Mouse (Mus musculus): ENCODE measurements around the gene Vegfa. TPM values are rescaled to one million over a fixed set of nuclear protein-coding genes. Genes with fewer than 3 reads are reported as not detected.

The Vegfa gene
- polyA plus RNA-seq, 1 experiment from 2014 or later, result 6.2 TPM

- Histone ChIP-seq H3K27ac (no peak overlapping the region), H3K4me1 (replicated peaks) (no peaks in the 10 kb centered on the region), H3K4me3 (replicated peaks) (no peak overlapping the region), H3K4me2 (no peak overlapping the region), H3K9me3 (no peaks in the 10 kb centered on the region), H3K27me3 (no peaks in the 10 kb centered on the region), H3K9ac (replicated peaks) (no peak overlapping the region), H3K36me3 (peaks cover 58% of the 10 kb centered on the region)
- 88% methylated on average over 6 of the region's 6 CpGs for WGBS
- no peak for ATAC-seq (ENCODE audit: insufficient number of reproducible peaks, insufficient read depth, low FRiP score, low TSS enrichment, low read depth)
These were observed 16.2 kb downstream of the Vegfa start for GRCm38 (mm10) chr17:46015967-46016366.

DNA sequence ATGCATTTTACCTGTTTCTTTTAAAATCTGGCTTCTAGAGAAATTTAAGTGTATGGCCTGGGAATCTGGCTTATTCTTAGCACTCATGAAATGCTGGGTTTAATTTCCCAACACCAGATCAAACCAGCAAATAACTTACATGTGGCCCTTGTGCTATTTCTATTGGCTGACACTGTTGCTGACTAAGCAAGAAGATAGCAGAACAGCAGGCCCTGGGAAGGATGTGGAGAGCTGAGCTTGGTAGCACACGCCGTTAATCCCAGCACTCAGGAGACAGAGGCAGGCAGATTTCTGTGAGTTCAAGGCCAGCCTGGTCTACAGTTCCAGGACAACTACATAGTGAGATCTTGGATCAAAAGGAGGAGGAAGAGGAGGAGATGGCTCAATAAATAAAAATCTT lies 17.2 kb downstream of the Vegfa start:
- Histone ChIP-seq H3K9me3 (no peaks in the 10 kb centered on the region), H3K4me3 (replicated peaks) (no peak overlapping the region), H3K4me1 (replicated peaks) (no peaks in the 10 kb centered on the region), H3K9ac (replicated peaks) (no peak overlapping the region), H3K36me3 (peaks cover 48% of the 10 kb centered on the region), H3K27ac (no peak overlapping the region), H3K27me3 (no peaks in the 10 kb centered on the region), H3K4me2 (no peak overlapping the region)
- no peak for ATAC-seq (ENCODE audit: insufficient number of reproducible peaks, insufficient read depth, low FRiP score, low TSS enrichment, low read depth)
- WGBS, result 95% methylated on average over 2 of the region's 2 CpGs

GRCm38 (mm10) chr17:46013549-46013948 lies 18.6 kb downstream of the Vegfa start:
- no peak for ATAC-seq (ENCODE audit: insufficient number of reproducible peaks, insufficient read depth, low FRiP score, low TSS enrichment, low read depth)
- WGBS, result 89% methylated on average over 15 of the region's 15 CpGs
- Histone ChIP-seq H3K9me3 (no peaks in the 10 kb centered on the region), H3K4me3 (replicated peaks) (no peak overlapping the region), H3K4me1 (replicated peaks) (no peaks in the 10 kb centered on the region), H3K4me2 (no peak overlapping the region), H3K27ac (no peak overlapping the region), H3K27me3 (0 out of 2 replicates have a peak, but pooled peaks cover 3% of the 10 kb centered on the region), H3K9ac (replicated peaks) (no peak overlapping the region), H3K36me3 (peaks cover 34% of the 10 kb centered on the region)

DNA sequence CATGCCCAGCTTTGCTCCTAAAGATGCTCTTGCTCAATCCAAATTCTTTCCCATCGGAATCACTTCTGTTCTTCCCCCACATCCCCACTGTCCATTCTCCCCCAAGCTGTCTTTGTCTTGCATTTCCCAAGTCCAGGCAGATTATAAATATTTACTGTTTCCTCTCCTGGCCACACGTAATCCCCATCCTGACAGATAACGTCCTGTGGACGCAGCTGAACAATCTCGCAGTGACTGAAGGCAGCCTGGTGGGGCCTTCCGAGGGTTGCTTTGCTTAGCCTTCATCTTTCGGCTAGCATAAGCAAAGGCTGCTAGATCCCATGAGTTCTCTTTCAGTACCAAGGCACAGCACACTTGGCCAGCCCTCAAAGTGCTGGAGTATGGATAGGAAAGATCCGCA lies 20.0 kb downstream of the Vegfa start:
- WGBS, result 74% methylated on average over 8 of the region's 8 CpGs
- Histone ChIP-seq H3K4me2 (no peak overlapping the region), H3K9ac (replicated peaks) (no peak overlapping the region), H3K9me3 (no peaks in the 10 kb centered on the region), H3K36me3 (peaks cover 21% of the 10 kb centered on the region), H3K4me1 (replicated peaks) (no peaks in the 10 kb centered on the region), H3K27me3 (0 out of 2 replicates have a peak, but pooled peaks cover 3% of the 10 kb centered on the region), H3K4me3 (replicated peaks) (no peak overlapping the region), H3K27ac (no peak overlapping the region)
- no peak for ATAC-seq (ENCODE audit: insufficient number of reproducible peaks, insufficient read depth, low FRiP score, low TSS enrichment, low read depth)

GRCm38 (mm10) chr17:46010462-46010861 lies 21.7 kb downstream of the Vegfa start:
- no peak overlapping the region for H3K9ac ChIP-seq (replicated peaks)
- WGBS, result 89% methylated on average over 6 of the region's 6 CpGs
- H3K27me3 ChIP-seq, result 0 out of 2 replicates have a peak, but pooled peaks cover 3% of the 10 kb centered on the region
- no peak overlapping the region for H3K27ac ChIP-seq
- H3K36me3 ChIP-seq, result peaks cover 7% of the 10 kb centered on the region
- no peaks in the 10 kb centered on the region for H3K9me3 ChIP-seq
- no peak overlapping the region for H3K4me3 ChIP-seq (replicated peaks)
- no peak overlapping the region for H3K4me2 ChIP-seq
- no peak for ATAC-seq (ENCODE audit: insufficient number of reproducible peaks, insufficient read depth, low FRiP score, low TSS enrichment, low read depth)
- no peaks in the 10 kb centered on the region for H3K4me1 ChIP-seq (replicated peaks)

DNA sequence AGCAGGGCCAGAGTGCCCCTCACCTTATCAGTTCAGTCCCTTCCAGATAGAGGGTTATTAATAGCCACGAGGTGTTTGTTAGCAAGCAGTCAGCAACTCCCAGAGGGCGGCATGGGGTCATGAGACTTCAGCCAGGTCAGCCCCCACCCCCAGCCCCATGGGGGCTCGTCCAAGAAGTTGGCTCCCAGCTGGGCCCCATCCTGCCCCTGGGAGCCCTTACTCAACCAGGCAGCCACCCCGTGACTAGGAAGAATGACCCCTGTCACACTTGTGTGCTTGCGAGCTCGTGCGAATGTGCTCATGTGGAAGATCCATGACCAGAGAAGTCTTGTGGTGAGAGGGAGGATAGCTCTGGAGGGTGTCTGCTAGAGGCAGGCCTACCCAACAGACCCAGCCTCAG lies 23.0 kb downstream of the Vegfa start:
- H3K27ac ChIP-seq, result no peak overlapping the region
- 56% methylated on average over 7 of the region's 7 CpGs for WGBS
- no peak for ATAC-seq (ENCODE audit: insufficient number of reproducible peaks, insufficient read depth, low FRiP score, low TSS enrichment, low read depth)
- no peak overlapping the region for H3K4me2 ChIP-seq
- no peak overlapping the region for H3K4me3 ChIP-seq (replicated peaks)
- H3K4me1 ChIP-seq (replicated peaks), result peaks cover 8% of the 10 kb centered on the region; the same call in 1 of the 2 replicates
- no peaks in the 10 kb centered on the region for H3K9me3 ChIP-seq
- no peaks in the 10 kb centered on the region for H3K36me3 ChIP-seq
- no peak overlapping the region for H3K9ac ChIP-seq (replicated peaks)
- H3K27me3 ChIP-seq, result 0 out of 2 replicates have a peak, but pooled peaks cover 3% of the 10 kb centered on the region

DNA sequence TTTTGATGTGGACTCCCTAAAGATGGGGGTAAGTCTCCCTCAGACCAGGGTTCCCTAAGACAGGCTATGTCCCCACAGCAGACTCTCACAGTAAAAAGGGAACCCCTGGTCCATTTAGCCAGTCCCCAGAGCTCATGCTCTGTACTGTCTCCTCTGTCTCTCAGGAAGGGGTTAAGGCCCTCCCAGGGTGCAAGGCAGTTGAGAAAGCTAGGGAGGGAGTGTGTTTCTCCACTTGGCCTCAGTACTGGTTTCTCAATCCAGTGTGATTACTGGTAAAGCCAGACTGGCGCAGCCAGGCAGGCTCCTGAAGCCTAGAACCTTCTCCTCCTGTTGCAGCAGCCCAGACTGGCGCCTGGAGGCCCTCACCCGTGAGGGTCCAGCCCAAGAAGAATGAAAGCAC lies 26.7 kb downstream of the Vegfa start:
- H3K27ac ChIP-seq, result no peak overlapping the region

GRCm38 (mm10) chr17:46004482-46004881 lies 27.7 kb downstream of the Vegfa start:
- Histone ChIP-seq H3K4me2 (no peak overlapping the region), H3K27me3 (0 out of 2 replicates have a peak, but pooled peaks cover 3% of the 10 kb centered on the region), H3K4me3 (replicated peaks) (no peak overlapping the region), H3K27ac (no peak overlapping the region), H3K36me3 (no peaks in the 10 kb centered on the region), H3K4me1 (replicated peaks) (peaks cover 8% of the 10 kb centered on the region; the same call in 1 of the 2 replicates), H3K9ac (replicated peaks) (no peak overlapping the region), H3K9me3 (no peaks in the 10 kb centered on the region)
- ATAC-seq (ENCODE audit: insufficient number of reproducible peaks, insufficient read depth, low FRiP score, low TSS enrichment, low read depth), result no peak
- 70% methylated on average over 5 of the region's 5 CpGs for WGBS

More for the DNA sequence above, 26.7 kb downstream of the Vegfa start:
- no peak for ATAC-seq (ENCODE audit: insufficient number of reproducible peaks, insufficient read depth, low FRiP score, low TSS enrichment, low read depth)
- 71% methylated on average over 3 of the region's 3 CpGs for WGBS
- Histone ChIP-seq H3K4me3 (replicated peaks) (no peak overlapping the region), H3K9ac (replicated peaks) (no peak overlapping the region), H3K27me3 (0 out of 2 replicates have a peak, but pooled peaks cover 3% of the 10 kb centered on the region), H3K36me3 (no peaks in the 10 kb centered on the region), H3K9me3 (no peaks in the 10 kb centered on the region), H3K4me2 (no peak overlapping the region), H3K4me1 (replicated peaks) (peaks cover 8% of the 10 kb centered on the region; the same call in 1 of the 2 replicates)

DNA sequence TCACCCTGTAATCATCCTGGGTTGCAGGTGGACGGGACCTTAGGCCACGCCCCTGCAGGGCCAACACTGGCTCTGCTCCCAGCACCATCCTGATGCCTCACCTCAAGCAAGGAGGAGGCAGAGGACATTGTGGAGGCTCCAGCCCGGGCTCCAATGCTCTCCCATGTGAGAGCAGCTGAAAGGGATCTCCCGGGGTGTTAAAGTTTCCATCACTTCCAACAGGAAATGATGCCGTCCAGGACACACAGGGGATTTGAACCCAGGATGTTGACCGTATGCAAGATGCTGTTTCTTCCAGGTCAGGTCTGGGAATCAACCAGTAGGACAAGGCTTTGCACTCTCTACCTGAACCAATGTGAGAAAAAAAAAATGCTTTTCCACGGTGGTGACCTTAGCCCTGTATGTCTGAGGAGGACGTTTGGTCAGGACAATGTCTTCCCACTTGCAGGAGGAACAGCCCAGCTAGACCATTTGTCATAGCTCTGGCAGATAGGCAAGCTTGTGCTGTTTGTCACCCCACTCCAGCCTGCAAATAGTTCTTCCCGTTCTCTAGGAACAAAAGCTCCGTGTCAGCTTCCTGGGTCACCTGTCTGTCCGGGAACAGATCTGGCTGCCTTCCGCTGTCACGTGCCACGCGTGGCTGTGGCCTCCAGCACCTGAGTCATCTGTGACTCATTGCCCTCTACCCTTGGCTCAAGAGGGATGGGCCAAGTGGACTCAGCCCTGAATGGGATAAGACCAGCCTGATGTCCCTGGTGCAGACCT lies 28.3 kb downstream of the Vegfa start:
- WGBS, result 77% methylated on average over 15 of the region's 15 CpGs
- peaks cover 8% of the 10 kb centered on the region; the same call in 1 of the 2 replicates for H3K4me1 ChIP-seq (replicated peaks)
- ATAC-seq (ENCODE audit: insufficient number of reproducible peaks, insufficient read depth, low FRiP score, low TSS enrichment, low read depth), result no peak
- no peak overlapping the region for H3K4me3 ChIP-seq (replicated peaks)
- H3K27ac ChIP-seq, result no peak overlapping the region
- H3K36me3 ChIP-seq, result no peaks in the 10 kb centered on the region
- H3K27me3 ChIP-seq, result no peaks in the 10 kb centered on the region
- H3K9me3 ChIP-seq, result no peaks in the 10 kb centered on the region
- no peak overlapping the region for H3K4me2 ChIP-seq
- no peak overlapping the region for H3K9ac ChIP-seq (replicated peaks)

GRCm38 (mm10) chr17:45999366-45999940 lies 32.7 kb downstream of the Vegfa start:
- ATAC-seq (ENCODE audit: insufficient number of reproducible peaks, insufficient read depth, low FRiP score, low TSS enrichment, low read depth), result no peak
- Histone ChIP-seq H3K4me2 (no peak overlapping the region), H3K9me3 (no peaks in the 10 kb centered on the region), H3K4me3 (replicated peaks) (no peak overlapping the region), H3K4me1 (replicated peaks) (peaks cover 6% of the 10 kb centered on the region; the same call in 1 of the 2 replicates), H3K27ac (no peak overlapping the region), H3K9ac (replicated peaks) (no peak overlapping the region), H3K36me3 (no peaks in the 10 kb centered on the region), H3K27me3 (no peaks in the 10 kb centered on the region)
- 83% methylated on average over 9 of the region's 9 CpGs for WGBS

- Histone ChIP-seq H3K27me3 (no peaks in the 10 kb centered on the region), H3K9ac (replicated peaks) (no peak overlapping the region), H3K27ac (no peak overlapping the region), H3K4me2 (no peak overlapping the region), H3K4me1 (replicated peaks) (peaks cover 6% of the 10 kb centered on the region; the same call in 1 of the 2 replicates), H3K9me3 (no peaks in the 10 kb centered on the region), H3K36me3 (no peaks in the 10 kb centered on the region), H3K4me3 (replicated peaks) (no peak overlapping the region)
- WGBS, result 32% methylated on average over 6 of the region's 6 CpGs
- no peak for ATAC-seq (ENCODE audit: insufficient number of reproducible peaks, insufficient read depth, low FRiP score, low TSS enrichment, low read depth)
These were observed 33.8 kb downstream of the Vegfa start for GRCm38 (mm10) chr17:45998363-45998762.
